Mouse (Mus musculus) forelimb bud, embryonic 11.5 days (tissue): Measurements from ENCODE around the gene Slc35f5.
"Not testable (repeated sequence)": the region's sequence is repeated elsewhere in the genome, so short reads cannot be mapped to it uniquely, and the experiment has no call there.

ENCODE experiments used
- DNase-seq: peaks from one replicate; pipeline ENCODE4 v3.0.0-alpha.2; 2012; ENCODE audit warnings: low read depth, low spot score

Slc35f5 gene

DNA sequence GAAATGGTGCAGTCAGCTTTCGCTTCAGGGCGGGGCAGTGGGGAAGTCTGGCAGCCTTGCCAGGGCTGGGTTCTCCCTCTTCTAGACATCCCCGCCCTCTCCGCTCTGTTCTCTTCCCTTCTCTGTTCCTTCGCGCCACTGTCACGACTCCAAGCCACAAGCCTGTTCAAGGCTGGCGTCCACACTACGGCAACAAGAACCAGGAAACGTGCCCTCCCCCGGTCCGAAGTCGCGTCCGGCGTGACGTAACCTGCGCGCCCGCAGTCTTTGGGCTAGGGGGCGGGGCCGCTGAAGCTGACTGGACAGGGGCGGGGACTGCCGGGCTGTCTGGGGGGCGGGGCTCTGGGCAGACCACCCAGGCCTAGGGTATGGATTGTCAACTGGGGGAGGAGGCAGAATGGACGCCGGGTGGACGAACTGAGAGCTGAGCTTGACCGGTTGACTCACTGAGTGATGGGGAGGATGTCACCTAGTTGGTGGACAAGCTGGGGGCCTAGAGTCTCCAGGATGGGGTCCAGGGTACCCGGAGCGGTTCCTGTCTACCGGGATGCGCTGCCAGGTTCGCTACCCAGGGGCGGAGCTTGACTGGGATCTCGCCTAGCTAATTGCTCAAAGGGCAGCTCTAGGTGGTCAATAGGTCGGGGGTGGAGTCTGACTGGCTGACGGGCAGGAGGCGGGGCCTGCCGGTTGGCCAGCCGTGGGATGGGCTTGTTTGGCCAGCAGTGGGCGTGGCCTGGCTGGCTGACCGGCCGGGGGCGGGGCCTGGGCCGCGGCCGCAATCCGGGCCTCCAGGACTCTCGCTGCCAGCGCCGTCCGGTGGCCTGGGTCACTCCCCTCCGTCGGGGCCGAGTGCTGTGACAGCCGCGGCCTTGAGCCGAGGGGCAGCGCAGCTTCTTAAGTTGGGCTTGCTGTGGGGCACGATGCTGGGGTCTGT lies at the start of gene Slc35f5:
TSS of gene Slc35f5 (plus strand) at position 337 of the 934 bp plus-strand sequence.
- peak; percentile 93 for DNase-seq

- DNase-seq: no peak
Measured at GRCm38 (mm10) chr1:125514706-125515105, 45.7 kb upstream of the Slc35f5 start.

- no peak for DNase-seq
Measured at GRCm38 (mm10) chr1:125516910-125517659, 43.3 kb upstream of the Slc35f5 start.

DNA sequence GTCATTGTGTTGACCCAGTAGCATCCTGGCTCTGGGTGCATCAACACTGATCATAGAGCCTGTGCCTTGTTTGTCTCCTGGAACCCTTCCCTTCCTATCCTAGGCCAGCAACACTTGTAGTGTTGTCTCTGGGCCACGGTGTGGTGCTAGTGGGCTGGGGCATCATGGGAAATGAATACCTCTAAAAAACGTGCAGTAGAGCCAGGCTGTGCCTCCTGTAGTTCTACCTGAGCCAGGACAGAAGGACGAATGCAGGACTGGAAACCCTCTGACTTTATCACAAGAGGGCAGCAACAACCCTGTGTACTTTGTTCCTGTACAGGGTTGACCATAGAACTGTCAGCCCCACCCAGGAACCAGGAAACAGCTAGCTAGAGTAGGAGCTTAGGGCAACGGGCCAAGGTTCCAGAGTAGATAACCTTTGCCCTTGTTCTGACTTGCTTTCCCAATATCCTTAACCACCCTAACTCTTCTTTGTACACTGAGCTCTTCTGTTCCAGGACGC lies 41.2 kb upstream of the Slc35f5 start:
- DNase-seq: no peak

GRCm38 (mm10) chr1:125525965-125526665 lies 34.3 kb upstream of the Slc35f5 start:
- DNase-seq: peak; percentile 42

DNA sequence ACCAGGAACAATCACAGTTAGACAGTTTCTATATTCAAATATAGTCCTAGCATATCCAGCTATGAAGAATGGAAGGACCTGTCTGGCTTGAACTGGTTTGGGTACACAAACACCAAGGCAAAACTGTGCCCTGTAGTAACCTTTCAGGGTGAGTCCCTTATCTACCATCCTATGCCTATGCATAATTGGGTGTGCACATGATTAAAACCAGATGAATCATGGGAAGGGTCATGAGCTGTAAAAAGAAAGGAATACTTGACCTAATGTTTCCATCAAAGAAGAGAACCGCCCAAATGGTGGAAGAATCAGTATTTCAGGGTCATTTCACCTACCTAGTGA lies 33.8 kb upstream of the Slc35f5 start:
- no peak for DNase-seq

DNA sequence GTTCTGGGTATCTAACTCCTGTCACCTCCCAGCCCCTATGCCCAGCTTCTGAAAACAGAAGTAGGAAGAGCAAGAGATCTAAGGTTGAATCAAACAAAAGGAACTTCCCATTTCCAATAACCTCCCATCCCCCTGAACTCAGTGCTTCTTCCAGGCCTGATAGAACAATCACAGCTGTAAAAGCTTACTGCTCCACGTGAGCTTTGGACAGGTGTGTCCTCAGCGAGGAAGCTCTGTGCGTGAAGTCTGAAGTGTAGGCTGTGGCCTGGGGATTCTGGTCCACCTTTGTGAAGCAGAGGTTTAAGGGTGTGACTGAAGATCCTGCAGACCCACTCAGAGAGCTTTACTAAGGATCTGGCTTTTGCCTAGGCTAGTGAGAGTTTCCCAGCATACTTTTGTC lies 33.0 kb upstream of the Slc35f5 start:
- DNase-seq: no peak

DNA sequence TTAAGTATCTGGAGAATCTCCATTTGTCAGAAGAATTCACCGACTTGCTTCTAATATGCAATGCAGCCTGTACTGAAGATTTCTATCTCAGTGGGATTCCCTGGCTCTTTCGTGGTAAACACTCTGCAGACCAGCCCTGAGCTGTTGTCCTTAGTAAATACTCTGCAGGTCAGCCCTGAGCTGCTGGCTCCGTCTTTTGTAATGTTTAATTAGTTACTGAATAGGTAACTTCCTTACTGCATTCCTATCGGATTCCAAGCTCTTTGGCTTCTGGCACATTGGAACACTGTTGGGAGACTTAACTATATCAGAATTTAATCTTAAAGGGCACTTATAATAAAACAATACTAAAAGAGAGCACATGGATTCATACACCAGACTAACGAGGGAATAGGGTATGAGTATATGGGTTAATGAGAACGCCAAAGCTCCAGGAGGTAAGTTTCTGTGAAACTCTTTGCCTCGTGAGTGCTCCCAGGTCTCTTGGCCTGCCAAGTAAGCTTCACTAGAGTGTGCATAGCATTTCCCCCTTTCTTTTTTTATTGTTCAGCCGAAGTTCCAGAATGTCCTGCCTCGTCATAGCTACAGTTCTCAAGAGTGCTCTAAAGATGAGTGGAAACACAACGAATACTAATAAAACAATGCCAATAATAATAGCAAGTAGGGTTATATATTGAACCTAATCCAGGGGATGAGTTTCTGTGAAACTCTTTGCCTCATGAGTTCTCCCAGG lies 27.0 kb upstream of the Slc35f5 start:
- not testable (repeated sequence) for DNase-seq

GRCm38 (mm10) chr1:125537131-125537530 lies 23.3 kb upstream of the Slc35f5 start:
- no peak for DNase-seq

GRCm38 (mm10) chr1:125537776-125538175 lies 22.6 kb upstream of the Slc35f5 start:
- no peak for DNase-seq

- no peak for DNase-seq
Measured at GRCm38 (mm10) chr1:125539312-125539711, 21.1 kb upstream of the Slc35f5 start.

DNA sequence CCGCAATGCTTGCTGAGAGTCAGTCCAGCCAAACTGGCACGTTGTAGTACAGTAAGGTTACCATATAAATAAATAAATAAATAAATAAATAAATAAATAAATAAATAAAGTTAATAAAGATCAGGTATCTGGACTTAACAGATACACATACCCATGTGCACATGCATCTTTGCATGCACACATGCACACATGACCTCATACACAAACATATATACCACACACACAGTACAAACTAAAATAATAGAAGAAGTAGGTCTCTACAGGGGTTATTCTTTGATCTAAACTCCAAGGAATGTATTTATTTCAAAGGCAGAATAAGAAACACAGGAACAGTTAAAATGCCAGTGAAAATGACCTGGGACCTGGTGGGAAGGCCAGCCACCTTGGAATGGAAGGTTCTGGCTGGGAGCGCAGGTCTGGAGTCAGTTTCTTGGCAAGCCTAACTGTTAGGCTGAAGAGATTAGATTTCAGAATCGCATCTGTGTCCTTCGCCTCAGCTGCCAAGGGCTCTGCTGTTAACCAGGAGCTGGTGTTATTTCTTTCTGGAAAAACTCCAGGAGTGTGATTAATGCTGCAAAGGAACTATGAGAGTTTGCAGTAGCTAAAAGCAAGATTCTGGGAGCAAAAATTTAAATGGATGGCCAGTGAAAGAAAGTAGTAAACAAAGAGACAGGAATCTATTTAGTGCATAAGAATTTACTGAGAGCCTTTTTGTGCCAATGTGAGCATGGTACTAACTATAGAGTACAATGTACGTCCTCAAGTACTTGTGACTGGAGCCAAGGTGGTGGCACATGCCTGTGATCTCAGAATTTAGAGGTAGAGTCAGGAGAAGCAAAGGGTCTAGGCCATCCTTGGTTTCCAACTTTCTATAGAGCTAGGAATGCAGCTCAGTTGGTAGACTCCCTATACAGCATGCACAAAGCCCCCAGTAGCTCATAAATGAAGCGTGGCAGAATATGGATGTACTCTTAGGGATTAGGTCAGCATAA lies 18.1 kb upstream of the Slc35f5 start:
- no peak for DNase-seq

DNA sequence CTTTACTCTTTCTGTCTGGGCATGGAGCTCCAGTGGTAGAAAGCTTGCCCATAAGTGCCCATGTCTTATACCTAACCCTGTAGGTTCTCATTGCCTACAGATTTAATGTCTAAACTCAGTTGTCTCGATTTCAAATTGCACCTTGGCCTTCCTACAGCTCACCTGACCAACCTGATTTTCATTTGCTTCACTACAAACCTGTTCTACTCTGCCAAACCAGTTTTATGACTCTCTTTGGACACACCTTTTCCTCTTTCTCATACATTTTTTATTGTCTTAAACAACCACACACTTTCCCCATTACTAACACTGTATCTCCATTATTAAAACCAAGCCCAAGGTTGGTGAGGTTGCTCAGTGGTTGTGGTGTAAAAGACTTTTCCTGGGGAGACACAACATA lies 10.5 kb upstream of the Slc35f5 start:
- DNase-seq: no peak

DNA sequence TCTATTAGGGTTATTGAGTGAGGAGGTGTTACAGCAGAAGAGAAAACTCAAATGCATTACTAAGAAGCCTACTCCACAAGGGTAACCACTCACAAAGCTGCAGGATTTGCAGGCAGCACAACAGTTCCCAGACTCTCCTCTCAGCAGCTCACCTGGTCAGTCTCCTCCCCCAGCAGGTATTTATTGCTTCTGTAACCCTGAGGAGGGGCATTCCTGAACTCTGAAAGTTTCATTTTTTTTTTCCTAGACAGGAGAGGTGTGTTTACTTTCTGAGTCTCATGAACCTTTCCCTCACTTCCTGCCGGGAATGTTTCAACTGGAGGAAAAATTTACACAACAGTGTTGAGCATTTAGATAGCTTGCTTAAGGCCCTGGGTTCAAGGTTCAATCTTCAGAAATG lies 10.0 kb upstream of the Slc35f5 start:
- DNase-seq: no peak

DNA sequence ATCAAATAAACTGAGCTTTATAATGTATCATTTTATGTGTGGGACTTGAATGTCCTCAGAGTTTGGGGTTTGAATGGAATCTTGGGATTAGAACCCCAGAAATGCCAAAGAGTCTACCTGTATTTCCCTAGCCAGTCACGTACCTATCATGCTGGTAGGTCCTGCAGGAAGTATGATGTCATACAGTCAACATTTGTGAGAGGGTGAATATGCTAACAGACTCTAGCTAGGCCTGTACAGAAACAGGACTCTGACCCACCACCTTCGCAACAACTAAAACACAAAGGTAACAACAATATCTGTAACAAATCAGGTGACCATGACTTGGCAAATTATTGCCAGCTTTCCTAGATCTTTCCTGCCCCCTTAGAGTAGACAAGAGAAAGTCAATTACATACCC lies 8.8 kb upstream of the Slc35f5 start:
- DNase-seq: no peak

- no peak for DNase-seq
Measured at GRCm38 (mm10) chr1:125559261-125559660, 1.1 kb upstream of the Slc35f5 start.

DNA sequence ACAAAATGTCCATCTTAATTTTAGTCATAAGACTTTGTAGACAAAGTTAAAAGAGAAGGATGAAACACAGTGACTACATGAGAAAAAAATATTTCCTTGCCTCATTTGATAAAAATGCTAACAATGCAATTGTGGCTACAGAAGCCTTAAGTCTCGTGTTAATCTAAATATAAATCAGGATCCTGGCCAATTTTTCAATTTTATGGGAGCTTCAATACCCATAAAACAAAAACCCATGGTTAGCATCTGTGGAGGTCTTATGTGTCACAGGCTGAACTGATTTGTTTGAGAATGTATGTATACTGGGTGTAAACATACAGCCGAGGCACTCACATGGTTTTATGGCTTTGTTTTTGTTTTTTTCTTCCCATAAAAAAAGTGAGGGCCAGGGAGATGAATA lies 674 bp upstream of the Slc35f5 start:
- no peak for DNase-seq

GRCm38 (mm10) chr1:125561206-125561605 lies 811 bp downstream of the Slc35f5 start:
- peak; percentile 21 for DNase-seq

GRCm38 (mm10) chr1:125561841-125562240 lies 1.4 kb downstream of the Slc35f5 start:
- DNase-seq: no peak

DNA sequence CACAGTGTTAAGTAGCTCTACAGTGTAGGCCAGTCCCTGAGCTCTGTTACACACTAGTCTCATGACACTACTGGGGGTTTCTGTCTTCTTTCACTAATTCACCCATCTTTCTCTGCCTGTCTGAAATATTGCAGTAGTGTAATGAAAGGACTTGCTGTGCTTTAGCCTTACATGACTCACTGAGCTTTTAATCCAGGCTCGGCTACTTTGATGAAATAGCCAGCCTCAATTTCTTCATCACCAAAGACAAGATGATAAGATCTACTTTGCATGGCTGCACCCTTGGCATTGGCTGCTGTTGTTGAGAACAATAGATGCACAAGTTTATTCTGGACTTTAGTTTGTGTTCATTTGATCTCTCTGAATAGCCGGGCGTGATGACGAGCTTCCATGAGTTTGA lies 7.7 kb downstream of the Slc35f5 start:
- DNase-seq: no peak
